In the genomic region with DNA sequence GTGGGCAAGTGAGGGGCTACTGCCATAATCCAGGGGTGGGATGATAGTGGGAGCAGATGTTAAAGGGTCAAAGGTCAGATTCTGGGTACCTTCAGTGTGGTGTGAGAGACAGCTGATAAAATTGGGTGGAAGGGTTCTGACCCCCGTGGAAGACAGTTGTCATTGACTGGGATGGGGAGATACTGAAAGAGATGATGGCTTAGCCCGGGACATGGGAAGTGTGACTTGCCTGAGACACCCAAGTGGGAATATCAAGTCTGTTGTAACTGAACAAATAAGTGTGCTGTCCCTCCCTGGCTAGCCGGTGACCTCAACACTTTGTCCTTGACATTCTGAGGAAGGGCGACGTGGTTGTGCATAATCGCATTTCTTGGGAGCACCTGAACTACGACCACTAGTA, we compare ENCODE assay signal across 14 mouse cellular contexts. TPM values are rescaled to one million over a fixed set of nuclear protein-coding genes. Genes with fewer than 3 reads are reported as not detected.
"Had no signal": no experiment of that assay in that cellular context is flagged by ENCODE, and none has a peak within 500 bp of the region (broad histone marks: within the 10 kb centered on the region; RNA-seq: fewer than 3 reads in every experiment).

No protein-coding gene starts in this region.

- H3K4me2 ChIP-seq: kidney, embryonic 15.5 days; liver, embryonic 13.5 days; lung, embryonic 14.5 days; midbrain, embryonic 11.5 days had no signal

- DNase-seq: kidney, adult 8-10 months; kidney, postnatal 10 days; kidney, postnatal 36 days; layer of hippocampus, postnatal 36 days; liver, embryonic 13.5 days; lung, postnatal 4 days; midbrain, embryonic 14.5 days; thymus, adult 18-20 months; thymus, postnatal 36 days had no signal

- H3K4me3 ChIP-seq: kidney, embryonic 15.5 days; left cerebral cortex, adult 2 months; liver, embryonic 13.5 days had no signal

- H3K9me3 ChIP-seq: kidney, embryonic 15.5 days; liver, embryonic 13.5 days had no signal

- H3K27ac ChIP-seq: kidney, embryonic 15.5 days; left cerebral cortex, adult 2 months; liver, embryonic 13.5 days had no signal

- H3K9ac ChIP-seq: kidney, embryonic 15.5 days; liver, embryonic 13.5 days; lung, embryonic 14.5 days had no signal

- H3K36me3 ChIP-seq: kidney, embryonic 15.5 days; liver, embryonic 13.5 days had no signal

- H3K27me3 ChIP-seq: kidney, embryonic 15.5 days had no signal

RNA-seq across cellular contexts. Expression of gene D630003M21Rik, which starts 59.3 kb away (rescaled TPM):
- total RNA-seq: megakaryocyte-erythroid progenitor cell, adult 5-6 weeks had no signal
